Mouse (Mus musculus): ENCODE results near the gene Cacng5.

Gene Cacng5

DNA sequence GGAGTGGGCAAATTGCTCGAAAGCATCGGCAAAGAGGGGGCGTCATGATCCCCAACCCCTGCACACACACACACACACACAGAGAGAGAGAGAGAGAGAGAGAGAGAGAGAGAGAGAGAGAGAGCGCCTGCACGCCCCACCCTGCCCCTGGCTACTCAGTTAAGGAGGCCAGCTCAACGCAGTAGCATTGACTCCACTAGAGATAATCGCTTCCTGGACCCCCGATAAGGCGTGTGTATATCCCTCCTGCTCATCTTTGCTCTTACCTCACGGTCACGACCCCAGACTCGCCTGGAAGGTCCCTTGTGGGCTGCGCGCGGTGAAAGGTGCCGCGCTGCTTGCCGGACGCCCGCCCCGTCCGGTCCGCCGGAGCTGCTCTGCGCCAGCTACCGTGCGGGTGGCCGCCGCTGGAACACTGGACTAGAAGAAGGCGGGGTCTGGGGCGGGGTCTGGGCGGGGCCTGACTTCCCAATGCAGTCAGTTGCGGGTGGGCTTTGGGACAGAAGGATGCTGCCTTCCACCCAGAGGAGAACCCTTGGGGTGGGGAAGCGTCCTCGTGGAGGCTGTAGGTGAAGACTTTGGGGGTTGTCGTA is at the start of gene Cacng5:
Gene Cacng5 (minus strand): TSS at position 422 of the 593 bp plus-strand sequence.
- no peak for DNase-seq

DNA sequence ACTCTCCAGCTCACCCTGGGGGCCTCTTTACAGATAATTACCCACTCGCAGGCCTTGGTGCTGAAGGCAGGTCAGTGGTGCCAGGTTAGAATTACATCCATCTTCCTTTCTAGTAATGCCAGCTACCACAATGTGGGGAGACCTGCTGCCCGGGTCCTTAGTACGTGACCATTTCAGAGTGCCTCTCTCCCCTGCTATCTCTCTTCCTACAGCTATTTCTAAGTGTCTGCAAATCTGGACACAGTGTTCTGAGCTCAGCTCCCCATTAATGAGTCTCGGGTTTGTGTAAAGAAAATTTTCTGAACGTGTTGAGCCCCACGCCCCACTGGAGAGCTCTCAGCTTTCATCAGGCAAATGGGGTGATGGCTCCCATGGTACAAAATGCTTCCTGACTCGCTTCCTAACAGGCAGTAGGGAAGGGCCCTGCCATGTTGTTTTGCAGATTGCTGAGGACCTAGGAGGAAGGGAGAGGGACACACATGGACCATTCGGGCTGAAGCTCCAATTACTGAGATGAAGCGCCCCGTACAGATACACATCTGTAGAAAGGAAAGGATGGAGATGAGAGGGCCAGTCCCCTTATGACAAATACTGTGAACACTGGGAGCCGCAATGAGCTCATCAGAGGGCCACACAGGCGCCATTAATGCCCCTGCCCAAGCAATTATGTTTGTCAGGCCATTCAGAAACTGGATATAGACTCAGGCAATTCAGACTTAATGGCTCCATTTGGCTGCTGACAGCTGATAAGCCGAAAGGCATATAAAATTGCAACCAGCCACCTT is 42.9 kb upstream of the Cacng5 start:
- no peak for DNase-seq

DNA sequence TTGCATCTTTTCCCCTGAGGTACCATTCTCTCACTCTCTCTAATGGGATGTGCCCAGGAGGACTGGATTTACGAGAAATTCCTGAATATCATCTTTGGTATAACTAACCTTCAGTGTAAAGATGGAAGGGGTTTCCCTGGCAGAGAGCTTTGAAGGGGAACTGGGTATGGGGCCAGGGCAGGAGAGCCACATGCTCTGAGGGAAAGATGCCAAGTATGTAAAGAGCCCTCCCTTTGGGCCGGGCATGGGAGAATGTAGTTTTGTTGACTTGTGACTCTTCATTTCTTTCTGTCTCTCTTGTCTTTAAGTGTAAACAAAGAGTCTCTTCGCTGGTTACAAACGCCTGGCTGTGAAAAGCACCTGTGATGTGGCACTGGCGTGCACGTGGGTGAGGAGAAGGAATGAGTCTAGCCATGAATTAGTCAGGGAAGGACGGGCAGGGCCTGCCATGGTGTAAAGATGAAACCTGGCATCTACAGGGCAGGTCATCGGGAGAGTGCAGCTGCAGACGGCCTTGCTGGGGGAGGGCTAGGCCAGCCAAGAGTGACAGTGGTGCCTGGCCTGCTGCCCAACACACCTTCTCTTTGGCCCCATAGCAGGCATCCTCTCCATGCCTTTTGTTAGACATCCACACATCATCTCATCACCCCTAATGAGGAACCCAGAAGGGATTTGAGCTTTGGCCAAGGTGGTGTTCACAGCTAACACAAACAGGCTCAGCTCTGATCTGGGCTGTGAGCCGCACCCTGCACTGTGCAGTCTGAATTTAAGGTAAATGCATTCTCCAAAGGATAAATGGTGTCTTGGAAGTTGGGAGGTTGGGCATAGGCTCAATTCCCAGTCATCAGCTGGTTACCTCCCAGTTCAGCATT is 40.6 kb upstream of the Cacng5 start:
- peak; percentile 35 to 38 for DNase-seq

DNA sequence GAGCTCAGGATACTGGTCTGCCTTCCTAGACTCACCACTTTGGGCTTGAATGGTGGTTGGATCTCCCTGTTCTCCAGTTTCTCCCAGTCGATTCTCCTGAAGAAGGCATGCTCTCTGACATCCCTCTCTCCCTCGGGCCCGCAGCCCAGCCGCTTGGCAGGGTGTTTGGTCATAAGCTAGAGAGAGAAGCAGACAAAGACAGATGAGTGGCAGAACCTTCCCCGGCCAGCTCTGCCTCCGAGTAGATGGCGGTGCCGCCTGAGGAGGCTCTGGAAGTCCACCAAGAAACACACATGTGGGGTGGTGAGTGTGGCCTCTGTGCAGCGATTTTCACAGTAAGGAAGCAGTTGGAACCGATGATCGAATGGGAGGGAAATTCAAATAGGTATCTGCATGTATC is 36.6 kb upstream of the Cacng5 start:
- peak; percentile 61 to 72 for DNase-seq

DNA sequence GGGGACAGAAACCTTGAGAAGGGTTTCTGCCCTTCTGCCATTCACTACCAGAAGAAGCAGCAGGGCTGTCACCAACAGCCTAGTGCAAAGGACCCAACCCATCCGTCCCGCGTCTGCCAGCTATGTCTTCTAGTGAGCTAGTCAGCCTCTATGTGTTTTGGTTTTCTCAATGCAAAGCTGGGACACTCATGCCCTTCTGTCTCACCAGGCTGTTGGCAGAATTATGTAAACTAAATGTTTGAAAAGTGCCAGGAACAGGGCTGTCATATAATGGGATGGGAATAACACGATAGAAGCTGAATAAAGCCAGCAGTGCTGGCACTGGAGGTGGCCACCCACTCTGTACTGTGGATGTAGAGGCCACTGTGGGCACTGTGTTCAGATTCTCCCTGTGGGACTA is 35.8 kb upstream of the Cacng5 start:
- no peak for DNase-seq

DNA sequence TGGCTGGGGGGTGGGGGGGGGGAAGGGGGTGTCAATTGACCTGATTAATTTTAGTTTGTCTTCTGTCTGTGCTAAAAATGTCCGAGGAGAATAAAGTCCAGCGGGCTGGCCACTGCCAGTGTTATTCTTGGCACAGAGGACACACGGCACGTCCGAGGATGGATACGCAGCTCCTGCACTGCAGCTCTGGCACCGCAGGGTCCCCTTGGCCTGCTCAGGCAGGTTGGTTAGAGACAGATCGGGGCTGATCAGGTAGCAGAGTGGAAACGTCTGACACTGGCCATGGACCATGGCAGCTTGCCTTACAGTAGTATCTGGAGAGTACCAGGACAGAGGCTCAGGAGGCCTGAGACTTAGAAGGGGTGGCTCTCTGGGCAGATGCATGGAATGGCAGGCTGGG is 35.4 kb upstream of the Cacng5 start:
- peak; percentile 65 to 76 for DNase-seq

DNA sequence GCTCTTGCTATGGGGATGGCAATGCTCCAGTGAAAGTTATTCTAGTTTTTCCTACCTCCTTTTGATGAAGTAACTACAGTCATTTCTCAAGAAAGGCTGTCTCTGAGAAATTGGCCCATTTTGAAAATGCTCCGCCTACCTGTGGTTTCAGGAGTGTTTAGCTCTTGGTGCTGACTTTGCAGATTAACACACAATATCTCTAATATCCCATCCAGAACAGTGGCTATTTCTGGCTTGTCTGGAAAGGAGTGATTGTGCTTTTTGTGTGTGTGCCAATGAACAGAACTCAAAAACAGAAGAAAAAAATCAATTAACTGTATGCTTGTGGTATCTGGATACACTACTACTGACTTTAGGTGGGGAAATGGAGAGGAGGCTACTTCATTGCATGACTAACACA is 33.1 kb upstream of the Cacng5 start:
- no peak for DNase-seq

DNA sequence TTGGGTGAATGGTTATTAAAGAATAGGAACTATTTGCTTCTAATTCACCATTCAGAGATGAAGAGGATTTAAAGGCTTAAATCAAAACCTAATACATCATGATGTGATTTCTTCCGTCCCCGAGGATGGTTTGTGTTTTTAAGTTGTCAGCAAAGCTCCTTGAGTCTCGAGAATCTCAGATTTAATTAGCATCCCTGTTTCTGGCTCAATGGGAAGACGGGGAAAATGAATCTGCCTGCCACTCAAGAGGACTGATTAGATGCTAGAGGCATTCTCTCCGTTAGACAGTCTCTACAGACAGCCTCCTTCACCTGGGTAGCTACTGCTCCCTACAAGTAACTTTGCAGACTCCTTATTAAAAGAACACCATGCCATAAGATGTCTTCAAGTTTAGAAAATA is 32.0 kb upstream of the Cacng5 start:
- DNase-seq: no peak

DNA sequence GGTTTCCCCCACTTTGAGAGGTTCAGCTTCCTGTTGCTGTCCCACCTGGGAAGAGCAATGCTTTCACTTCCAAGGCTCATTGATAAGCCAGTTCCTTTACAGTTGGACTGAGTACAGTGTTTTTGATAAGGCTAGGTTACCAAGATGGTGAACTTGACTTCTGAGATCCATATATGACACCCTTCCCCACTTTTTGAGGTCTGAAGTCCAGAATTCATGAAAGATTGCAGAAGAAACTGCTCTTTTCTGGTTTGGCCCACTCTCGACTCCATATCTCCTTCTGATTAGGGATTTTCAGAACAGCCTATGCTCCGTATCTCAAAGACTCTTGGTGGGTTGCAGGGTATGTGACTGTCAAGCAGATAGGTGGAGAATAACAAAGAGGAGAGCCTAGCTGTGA is 22.1 kb upstream of the Cacng5 start:
- no peak for DNase-seq

DNA sequence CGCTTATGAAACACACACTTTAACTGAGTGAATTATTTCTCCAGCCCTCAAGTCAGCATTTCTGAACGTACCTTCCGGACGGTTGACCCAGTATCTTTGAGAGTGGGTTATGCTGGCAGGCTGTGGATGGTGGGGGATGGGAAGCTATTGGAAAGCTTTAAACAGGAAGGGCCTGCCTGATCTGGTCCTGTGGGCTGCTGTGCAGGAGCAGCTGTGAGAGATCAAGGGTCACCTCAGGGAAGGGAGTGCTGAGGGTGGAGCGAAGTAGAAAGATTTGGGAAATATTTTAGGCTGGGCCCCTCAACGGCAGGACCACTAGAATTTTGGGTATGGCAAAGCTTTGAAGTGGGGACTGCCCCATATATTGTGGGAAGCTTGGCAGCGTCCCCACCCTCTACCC is 16.9 kb upstream of the Cacng5 start:
- DNase-seq: no peak

DNA sequence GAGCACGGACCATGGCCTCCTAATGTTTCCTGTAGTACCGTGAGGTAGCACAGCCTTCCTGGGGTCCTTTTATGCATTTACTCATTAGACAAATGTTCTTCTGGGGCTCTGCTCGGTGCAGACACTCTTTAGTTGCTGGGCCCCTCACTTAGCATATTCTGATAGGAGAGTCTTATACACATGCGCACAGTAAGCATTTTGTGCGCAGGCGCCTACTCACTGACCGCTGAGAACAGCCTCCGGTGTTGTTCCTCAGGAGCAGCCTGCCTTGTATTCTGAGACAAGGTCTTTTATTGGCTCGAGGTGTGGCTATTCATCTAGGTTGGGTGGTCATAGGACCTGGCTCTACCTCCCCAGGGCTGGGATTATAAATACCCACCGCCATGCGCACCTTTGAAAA is 16.4 kb upstream of the Cacng5 start:
- DNase-seq: no peak

DNA sequence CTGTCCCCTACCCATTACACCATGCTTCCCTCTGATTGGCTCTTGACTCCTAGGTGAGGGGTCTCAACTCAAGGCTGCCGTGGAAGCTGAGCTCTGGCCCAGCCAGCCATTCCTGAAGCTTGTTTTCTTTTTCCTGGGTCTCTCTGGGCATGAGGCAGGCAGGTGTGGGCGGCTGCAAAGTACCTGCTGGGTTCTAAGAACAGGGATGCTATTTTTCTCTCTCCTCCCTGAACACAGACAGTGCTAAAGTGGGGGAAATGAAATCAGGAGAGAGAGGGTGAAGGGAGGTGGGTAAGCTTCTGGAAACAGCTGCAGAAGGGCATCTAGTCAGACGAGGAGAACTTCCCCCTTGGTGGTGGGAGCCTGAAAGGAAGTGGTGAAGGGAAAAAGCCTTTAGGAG is 14.9 kb upstream of the Cacng5 start:
- no peak for DNase-seq

DNA sequence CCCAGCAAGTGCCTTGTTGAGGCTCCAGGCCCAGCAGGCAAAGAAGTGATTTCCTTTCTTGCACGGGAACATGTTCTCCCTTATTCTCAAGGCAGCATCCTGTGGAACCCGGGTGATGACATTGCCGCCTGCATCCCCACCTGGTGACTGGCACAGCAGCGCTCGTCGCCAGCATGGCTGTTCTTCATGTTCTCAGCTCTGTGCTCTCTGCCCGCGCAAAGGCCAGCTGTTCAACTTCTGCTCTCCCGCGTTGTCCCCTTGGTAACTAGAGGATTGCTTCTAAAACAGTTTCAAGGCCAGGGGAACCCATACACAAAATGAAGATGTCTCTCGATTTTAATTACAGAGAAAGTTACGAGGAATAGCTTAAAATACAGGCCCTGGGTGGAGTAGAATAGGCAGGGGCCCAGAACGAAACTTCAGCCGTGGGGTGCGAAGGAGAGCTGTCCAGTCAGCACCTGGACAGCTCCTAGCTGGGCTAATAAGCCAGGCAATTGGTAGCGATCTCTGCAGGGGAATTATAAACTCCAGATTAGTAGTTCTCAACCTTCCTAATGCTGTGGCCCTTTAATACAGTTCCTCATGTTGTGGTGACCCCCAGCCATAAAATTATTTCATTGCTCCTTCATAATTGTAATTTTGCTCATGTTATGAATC is 5.1 kb upstream of the Cacng5 start:
- DNase-seq: no peak

DNA sequence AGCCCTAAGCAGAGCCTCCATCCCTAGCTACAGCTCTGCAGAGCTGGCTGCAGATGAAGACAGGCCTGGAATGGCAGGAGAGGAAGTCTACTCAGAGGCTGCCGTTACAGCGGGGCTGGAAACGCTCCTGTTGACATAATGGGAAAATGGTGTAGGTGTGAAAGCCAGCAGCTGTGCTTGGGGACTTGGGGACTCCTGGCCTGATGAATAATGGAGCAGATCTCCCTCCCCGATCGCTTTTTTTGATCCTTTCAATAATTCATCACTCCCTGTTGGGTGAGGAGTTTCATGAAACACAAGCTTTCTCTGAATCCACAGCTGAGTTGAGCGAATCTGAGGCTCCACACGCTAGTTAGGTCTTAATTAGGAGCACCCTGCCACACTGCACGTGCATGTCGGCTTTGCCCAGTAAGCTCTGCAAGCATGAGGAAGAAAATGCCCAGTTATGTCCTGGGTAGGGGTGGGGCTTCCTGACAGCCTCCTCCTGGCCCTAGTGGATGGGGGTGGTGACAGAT is 2.9 kb upstream of the Cacng5 start:
- no peak for DNase-seq

DNA sequence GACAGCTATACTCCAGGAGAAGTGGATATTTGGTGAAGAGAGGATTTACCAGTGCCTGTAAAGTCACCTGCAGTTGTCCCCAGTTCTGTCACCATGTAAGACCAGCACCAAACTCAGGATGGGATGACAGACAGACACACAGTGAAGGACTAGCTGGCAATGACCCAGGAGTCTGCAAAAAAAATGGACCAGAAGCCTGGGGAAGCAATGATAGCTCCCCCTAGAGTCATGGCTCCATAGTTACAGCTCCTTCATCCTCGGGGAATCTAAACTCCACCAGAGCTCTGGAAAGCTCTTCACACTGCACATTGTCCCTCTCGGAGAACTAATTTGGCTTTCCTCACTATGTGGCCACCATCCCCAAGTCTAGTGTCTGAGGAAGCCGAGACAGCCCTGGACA is 1.5 kb downstream of the Cacng5 start:
- peak in 1 of 2 experiments; percentile 45 for DNase-seq

DNA sequence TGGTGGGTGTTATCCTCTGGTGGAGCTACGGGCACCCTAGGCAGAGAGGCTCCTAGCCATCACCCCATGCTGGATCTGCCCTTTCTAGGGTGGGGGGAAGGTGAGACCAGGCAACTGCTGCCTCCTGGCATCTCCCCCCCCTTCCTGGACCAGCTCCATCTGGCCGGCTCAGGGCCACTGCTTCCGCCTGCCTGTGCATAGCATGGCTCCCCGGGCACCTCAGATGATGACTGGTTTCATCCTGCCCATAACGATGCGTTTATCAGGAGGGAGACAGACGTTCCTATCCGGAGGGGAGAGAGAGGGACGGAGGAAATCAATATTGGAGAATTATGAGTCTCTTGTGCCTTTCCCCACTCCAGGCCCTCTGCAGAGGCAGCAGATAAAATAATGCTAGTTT is 9.5 kb downstream of the Cacng5 start:
- peak; percentile 70 to 80 for DNase-seq

DNA sequence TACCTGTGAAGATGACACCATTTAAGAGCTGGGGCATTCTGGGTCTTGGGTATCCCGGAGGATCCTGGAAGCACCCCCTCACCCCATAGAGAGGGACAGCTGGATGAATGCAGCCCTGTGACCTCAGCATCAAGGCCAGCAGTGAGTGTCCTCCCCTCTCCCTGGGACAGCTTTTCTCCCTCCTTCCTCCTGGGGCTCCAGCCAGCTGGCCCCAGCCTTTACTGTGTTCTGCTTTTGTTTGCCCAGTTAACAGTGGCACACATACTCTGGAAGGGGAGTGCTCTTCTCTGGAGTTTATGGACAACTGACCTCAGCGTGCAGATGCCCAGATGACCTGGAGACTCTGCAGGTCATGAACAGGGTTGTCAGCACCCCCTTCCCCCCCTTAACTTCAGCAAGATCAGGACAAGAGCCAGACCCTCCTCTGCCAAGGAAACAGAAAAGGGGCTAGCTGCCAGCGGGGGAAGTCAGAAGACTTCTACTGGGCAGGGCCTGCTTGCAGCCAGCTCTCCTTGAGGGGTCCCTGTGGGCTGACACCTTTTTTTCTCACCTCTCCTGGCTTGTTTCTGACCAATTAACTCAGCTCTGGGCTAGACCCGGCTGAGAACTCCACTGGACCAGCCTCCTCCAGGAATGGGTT is 10.8 kb downstream of the Cacng5 start:
- peak; percentile 61 for DNase-seq

DNA sequence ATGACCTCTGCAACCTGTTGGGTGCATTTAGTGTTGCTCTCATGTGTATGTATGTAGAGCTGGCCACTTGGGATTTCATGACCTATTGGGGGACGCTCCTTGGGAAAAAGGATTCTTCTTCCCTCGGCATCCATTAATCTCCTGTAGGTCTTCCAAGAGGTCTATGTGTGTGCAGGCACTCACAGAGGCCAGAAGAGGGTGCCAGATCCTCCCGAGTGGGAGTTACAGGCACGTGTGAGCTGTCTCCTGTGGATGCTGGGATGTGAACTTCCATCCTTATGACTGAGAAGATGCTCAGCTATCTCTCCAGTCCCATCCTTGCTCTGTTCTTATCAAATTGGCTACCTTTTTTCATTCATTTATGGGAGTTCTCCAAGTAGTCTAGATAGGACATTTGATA is 14.4 kb downstream of the Cacng5 start:
- DNase-seq: no peak

DNA sequence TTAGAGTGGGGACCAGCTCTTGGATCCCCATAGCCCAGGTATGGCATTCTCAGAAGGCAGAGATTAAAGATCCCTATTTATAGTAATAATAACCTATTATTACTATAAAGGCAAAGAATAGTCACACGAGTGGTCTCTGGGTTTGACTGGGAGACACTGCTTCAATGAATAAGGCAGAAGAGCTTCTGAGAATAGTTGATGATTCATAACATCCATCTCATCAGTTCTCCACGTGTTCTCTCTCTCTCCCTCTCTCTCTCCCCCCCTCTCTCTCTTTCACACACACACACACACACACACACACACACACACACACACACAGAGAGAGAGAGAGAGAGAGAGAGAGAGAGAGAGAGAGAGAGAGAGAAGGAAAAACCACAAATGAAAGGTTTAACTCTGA is 16.2 kb downstream of the Cacng5 start:
- no peak for DNase-seq

DNA sequence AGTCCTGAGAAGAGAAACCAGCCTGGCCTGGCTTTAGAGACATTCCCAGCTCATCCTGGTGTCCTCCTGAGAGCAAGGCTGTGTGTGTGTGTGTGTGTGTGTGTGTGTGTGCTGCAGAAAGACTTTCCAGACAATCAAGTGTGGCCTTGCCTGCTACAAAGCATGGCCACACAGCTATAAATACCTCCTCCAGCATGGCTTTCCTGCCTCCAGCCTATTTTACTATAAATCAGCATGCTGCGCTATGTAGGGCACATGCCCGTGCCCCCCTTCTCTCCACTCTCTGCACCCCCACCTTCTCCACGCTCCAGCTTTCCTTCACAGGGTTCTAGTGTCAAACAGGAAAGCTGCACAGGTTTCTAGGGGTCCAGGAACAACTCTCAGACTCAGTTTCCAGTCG is 19.2 kb downstream of the Cacng5 start:
- no peak for DNase-seq

DNA sequence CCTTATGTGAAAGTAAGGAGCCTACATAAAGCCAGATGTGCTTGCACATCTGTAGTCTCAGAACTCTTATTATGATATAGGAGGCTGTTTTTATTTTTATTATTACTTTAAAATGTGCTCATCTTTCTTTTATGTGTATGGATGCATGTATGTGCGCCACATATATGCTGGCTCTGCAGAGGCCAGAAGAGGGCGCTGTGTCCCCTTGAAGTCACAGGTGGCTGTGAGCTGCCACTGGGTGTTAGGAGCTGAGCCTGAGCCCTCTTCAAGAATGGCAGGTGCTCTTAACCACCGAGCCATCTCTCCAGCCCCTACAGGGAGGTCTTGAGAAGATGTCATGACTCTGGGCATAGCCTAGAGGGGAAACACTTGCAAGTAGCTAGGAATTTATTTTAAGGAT is 23.5 kb downstream of the Cacng5 start:
- no peak for DNase-seq

DNA sequence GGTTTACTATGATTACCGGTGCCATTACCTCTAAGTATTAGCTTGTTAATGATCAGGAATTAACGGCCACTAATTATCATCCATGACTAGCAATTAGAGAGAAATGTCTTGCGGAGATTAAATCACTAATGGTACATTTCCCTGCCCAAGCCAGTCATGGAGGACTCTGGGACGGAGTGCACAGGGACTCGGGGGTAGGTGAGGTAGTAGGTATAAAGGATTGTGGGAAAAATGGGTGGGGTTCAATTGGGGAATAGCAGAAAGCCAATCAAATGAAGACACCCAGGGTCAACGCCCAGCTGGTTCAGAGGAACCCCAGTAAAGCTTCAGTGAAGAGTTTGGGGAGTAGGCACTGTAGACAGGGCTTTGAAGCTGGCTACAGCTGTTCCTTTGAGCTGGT is 27.5 kb downstream of the Cacng5 start:
- no peak for DNase-seq

DNA sequence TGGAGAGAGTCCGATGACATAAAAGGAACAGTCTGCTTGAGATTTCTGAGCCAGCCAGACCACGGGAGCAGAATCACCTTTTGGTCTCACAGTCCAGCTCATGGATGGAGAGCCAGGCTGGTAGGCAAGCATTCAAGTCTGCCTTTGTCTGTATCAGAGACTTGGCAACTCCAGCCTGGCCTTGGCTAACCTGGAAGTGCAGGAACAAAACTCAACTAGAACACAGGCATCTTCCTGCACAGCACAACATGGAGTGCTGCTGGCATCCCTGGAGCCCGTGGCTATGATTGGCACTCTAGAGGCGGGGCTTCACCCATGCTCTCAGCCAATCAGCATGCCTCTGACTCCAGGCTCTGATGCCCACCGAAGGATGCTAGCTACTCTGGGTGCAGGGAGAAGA is 38.0 kb downstream of the Cacng5 start:
- DNase-seq: peak; percentile 74 to 77
